Mouse (Mus musculus) C2C12 (cell line): ENCODE results near the gene Evi2.

ENCODE experiments used
- CTCF ChIP-seq: IDR thresholded peaks from one replicate; pipeline ENCODE4 v1.5.1; 2011; ENCODE audit not compliant: control insufficient read depth, insufficient read depth, insufficient read length
- MYOG ChIP-seq: IDR thresholded peaks from one replicate; pipeline ENCODE4 v1.6.1; 2011; ENCODE audit not compliant: control insufficient read depth, insufficient read length; ENCODE audit errors: extremely low read depth

DNA sequence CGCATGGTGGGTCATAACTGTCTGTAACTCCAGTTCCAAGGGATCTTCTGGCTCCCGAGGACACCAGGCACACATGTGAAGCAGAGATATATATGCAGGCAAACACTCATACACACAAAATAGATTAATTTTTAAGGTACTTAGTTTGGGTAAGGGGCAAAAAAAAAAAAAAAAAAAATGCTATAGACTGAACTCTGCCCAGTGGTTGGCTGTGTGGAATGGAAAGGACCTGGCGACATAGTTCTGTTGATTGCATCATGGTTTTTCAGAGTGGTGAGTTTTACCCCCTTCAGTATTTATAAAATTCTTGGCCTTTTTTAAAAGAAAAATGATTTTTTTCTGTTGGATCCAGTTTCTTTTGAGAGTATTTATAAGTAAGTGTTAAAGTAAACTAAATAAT, 5.9 kb upstream of the Evi2 start:
- no peak for TF ChIP-seq CTCF
- no peak for TF ChIP-seq MYOG
